Mouse (Mus musculus) bone marrow, adult 2 months (tissue): ENCODE results near the gene Fbxw7. TPM values are rescaled to one million over a fixed set of nuclear protein-coding genes. Genes with fewer than 3 reads are reported as not detected.

Experiments
- H3K27ac ChIP-seq: fragments of 200-500 bp; 2 replicates; pipeline ENCODE4 v1.5.1; 2012; ENCODE audit warnings: low read depth, mild to moderate bottlenecking, control low read depth, inconsistent platforms, low read length; ENCODE audit not compliant: control insufficient read depth, poor library complexity, insufficient read depth
- H3K4me1 ChIP-seq: fragments of 200-500 bp; 2 replicates; pipeline ENCODE4 v1.6.1; 2011; ENCODE audit warnings: low read length; ENCODE audit not compliant: control insufficient read depth, insufficient read depth
- H3K4me3 ChIP-seq: fragments of 200-500 bp; replicated peaks from 2 replicates; pipeline ENCODE3; 2011; ENCODE audit warnings: mild to moderate bottlenecking, low read depth, low read length, control low read depth; ENCODE audit not compliant: control insufficient read depth
- CTCF ChIP-seq: fragments of 200-500 bp; IDR thresholded peaks from 2 replicates; pipeline ENCODE4 v1.5.1; 2011; ENCODE audit warnings: low read length, control low read depth; ENCODE audit not compliant: control insufficient read depth, insufficient read depth
- POLR2A ChIP-seq: fragments of 200-500 bp; IDR thresholded peaks from 2 replicates; pipeline ENCODE4 v1.6.1; 2011; ENCODE audit warnings: low read depth, mild to moderate bottlenecking, control low read depth, low read length, borderline replicate concordance; ENCODE audit not compliant: control insufficient read depth
- WGBS: fragments of 180-500 bp; shearing (Covaris S2); methylation state at CpG from one replicate; pipeline ENCODE4 v1.1.7; 2018; 5-methylcytosine and 5-hydroxymethylcytosine counted together
- polyA plus RNA-seq: library from polyadenylated mRNA; stranded (reverse); fragments of >200 nt; gene quantifications from 2 replicates; pipeline ENCODE4 v1.2.4, GENCODE M21; 2011; ENCODE audit warnings: low replicate concordance; ENCODE audit not compliant: missing spikeins, insufficient read depth, insufficient read length

Fbxw7 gene
- polyA plus RNA-seq, 1 experiment = 13.2 TPM

GRCm38 (mm10) chr3:85020137-85020536, 205.1 kb downstream of the Fbxw7 start:
- Histone ChIP-seq H3K4me3 (no peak overlapping the region), H3K27ac (no peak overlapping the region), H3K4me1 (no peaks in the 10 kb centered on the region; the same call in 1 of the 2 replicates)
- TF ChIP-seq CTCF = no peak
- TF ChIP-seq POLR2A = no peak

GRCm38 (mm10) chr3:85021816-85022215, 206.7 kb downstream of the Fbxw7 start:
- no peak overlapping the region for H3K27ac ChIP-seq
- H3K4me1 ChIP-seq = no peaks in the 10 kb centered on the region; the same call in 1 of the 2 replicates
- no peak overlapping the region for H3K4me3 ChIP-seq
- no peak for TF ChIP-seq POLR2A
- TF ChIP-seq CTCF = no peak
- 90% methylated on average over 6 of the region's 6 CpGs for WGBS

- no peak overlapping the region for H3K27ac ChIP-seq
- TF ChIP-seq POLR2A (no peak), CTCF (no peak)
- no peak overlapping the region for H3K4me3 ChIP-seq
- 23% methylated on average over 11 of the region's 11 CpGs for WGBS
- no peaks in the 10 kb centered on the region; the same call in 1 of the 2 replicates for H3K4me1 ChIP-seq
Measured at GRCm38 (mm10) chr3:85022800-85023199, 207.7 kb downstream of the Fbxw7 start.

- Histone ChIP-seq H3K27ac (no peak overlapping the region), H3K4me3 (no peak overlapping the region), H3K4me1 (no peaks in the 10 kb centered on the region; the same call in 1 of the 2 replicates)
- WGBS = 63% methylated on average over 2 of the region's 2 CpGs
- no peak for TF ChIP-seq CTCF
- no peak for TF ChIP-seq POLR2A
Measured at GRCm38 (mm10) chr3:85024237-85024636, 209.2 kb downstream of the Fbxw7 start.

- WGBS = 71% methylated on average over 6 of the region's 6 CpGs
- no peak overlapping the region for H3K4me3 ChIP-seq
- TF ChIP-seq CTCF (no peak), POLR2A (no peak)
Measured at GRCm38 (mm10) chr3:85024817-85025705, 210.0 kb downstream of the Fbxw7 start.

More at GRCm38 (mm10) chr3:85024817-85025705, 210.0 kb downstream of the Fbxw7 start:
- Histone ChIP-seq H3K27ac (no peak overlapping the region), H3K4me1 (no peaks in the 10 kb centered on the region; the same call in 1 of the 2 replicates)

Other genes starting within 250 kb of the Fbxw7 start
- gene Arfip1, start 232.6 kb upstream of the Fbxw7 start, polyA plus RNA-seq = 5.5 and 9.6 TPM in 2 replicates
- not detected in 2 replicates for gene Tigd4, start 221.7 kb upstream of the Fbxw7 start, polyA plus RNA-seq
- 4.8 and 12.6 TPM in 2 replicates for gene Tmem154, start 149.1 kb upstream of the Fbxw7 start, polyA plus RNA-seq